Mouse (Mus musculus) midbrain, embryonic 13.5 days (tissue): ENCODE measurements around the gene Atoh8. TPM values are rescaled to one million over a fixed set of nuclear protein-coding genes. Genes with fewer than 3 reads are reported as not detected.

Experiments used
- ATAC-seq: fragments of 200-750 bp; cut with Nextera tagmentation; 2 replicates; pipeline ENCODE4 v1.8.0; 2017; ENCODE audit warnings: mild to moderate bottlenecking, moderate TSS enrichment, moderate library complexity
- H3K27ac ChIP-seq: fragments of 300-500 bp; sonication (generic); 2 replicates; pipeline ENCODE4 v1.5.1; 2015; ENCODE audit warnings: inconsistent platforms, mild to moderate bottlenecking, moderate library complexity
- H3K27me3 ChIP-seq: fragments of 300-500 bp; sonication (generic); 2 replicates; pipeline ENCODE4 v1.6.1; 2015; ENCODE audit warnings: mild to moderate bottlenecking, inconsistent platforms
- H3K36me3 ChIP-seq: fragments of 300-500 bp; sonication (generic); 2 replicates; pipeline ENCODE4 v1.6.1; 2015; ENCODE audit warnings: mild to moderate bottlenecking, inconsistent platforms
- H3K4me1 ChIP-seq: fragments of 300-500 bp; sonication (generic); replicated peaks from 2 replicates; pipeline ENCODE4 v1.6.1; 2015; ENCODE audit warnings: inconsistent platforms
- H3K4me2 ChIP-seq: fragments of 300-500 bp; sonication (generic); replicated peaks from 2 replicates; pipeline ENCODE4 v1.6.1; 2015; ENCODE audit warnings: moderate library complexity, mild to moderate bottlenecking, inconsistent platforms
- H3K4me3 ChIP-seq: fragments of 300-500 bp; sonication (generic); replicated peaks from 2 replicates; pipeline ENCODE4 v1.5.1; 2015; ENCODE audit warnings: mild to moderate bottlenecking, inconsistent platforms
- H3K9ac ChIP-seq: fragments of 300-500 bp; sonication (generic); replicated peaks from 2 replicates; pipeline ENCODE4 v1.6.1; 2015; ENCODE audit warnings: mild to moderate bottlenecking, inconsistent platforms
- H3K9me3 ChIP-seq: fragments of 300-500 bp; sonication (generic); 2 replicates; pipeline ENCODE4 v1.6.1; 2016; ENCODE audit warnings: mild to moderate bottlenecking, inconsistent platforms
- WGBS: fragments of 180-500 bp; shearing (Covaris S2); methylation state at CpG from one replicate; pipeline ENCODE4 v1.1.7; 2015; 5-methylcytosine and 5-hydroxymethylcytosine counted together
- polyA plus RNA-seq: library from polyadenylated mRNA; unstranded; fragments of >200 nt; fragmentation: Nextera tagmentation; extraction: Ambion mirVana; gene quantifications from 2 replicates; pipeline ENCODE4 v1.2.1, GENCODE M21; 2015

Atoh8 gene
- polyA plus RNA-seq: 2.2 and 3.8 TPM in 2 replicates

- Histone ChIP-seq H3K4me3 (peak within 1 kb of the TSS; percentile 57), H3K36me3 (no peaks in the 10 kb centered on the region), H3K4me2 (peak within 1 kb of the TSS; percentile 100), H3K4me1 (peaks cover 55% of the 10 kb centered on the region), H3K27me3 (peaks cover 85% of the 10 kb centered on the region), H3K9ac (peak within 1 kb of the TSS; percentile 63), H3K27ac (peak within 1 kb of the TSS; percentile 64), H3K9me3 (no peaks in the 10 kb centered on the region)
- ATAC-seq: peak; percentile 50
- under 1% methylated on average over 68 of the region's 68 CpGs for WGBS
Measured at GRCm38 (mm10) chr6:72235098-72235806, at the start of gene Atoh8. TSS of gene Atoh8 (minus strand) at chr6:72235577.

GRCm38 (mm10) chr6:72283914-72284313 lies 48.5 kb upstream of the Atoh8 start:
- no peak overlapping the region for H3K4me3 ChIP-seq
- 23% methylated on average over 4 of the region's 4 CpGs for WGBS
- no peaks in the 10 kb centered on the region for H3K27me3 ChIP-seq
- no peak overlapping the region for H3K9ac ChIP-seq
- no peak overlapping the region for H3K27ac ChIP-seq
- H3K36me3 ChIP-seq: no peaks in the 10 kb centered on the region
- no peak overlapping the region for H3K4me2 ChIP-seq
- no peaks in the 10 kb centered on the region for H3K4me1 ChIP-seq
- ATAC-seq: no peak
- H3K9me3 ChIP-seq: no peaks in the 10 kb centered on the region

- Histone ChIP-seq H3K36me3 (no peaks in the 10 kb centered on the region), H3K4me2 (no peak overlapping the region)
- no peak for ATAC-seq
Measured at GRCm38 (mm10) chr6:72280410-72280998, 45.1 kb upstream of the Atoh8 start.

GRCm38 (mm10) chr6:72279505-72279904 lies 44.1 kb upstream of the Atoh8 start:
- Histone ChIP-seq H3K4me2 (no peak overlapping the region), H3K4me3 (no peak overlapping the region), H3K27me3 (no peaks in the 10 kb centered on the region), H3K4me1 (0 out of 2 replicates have a peak, but pooled peaks cover 2% of the 10 kb centered on the region), H3K9me3 (0 out of 2 replicates have a peak, but pooled peaks cover 2% of the 10 kb centered on the region), H3K27ac (no peak overlapping the region), H3K36me3 (no peaks in the 10 kb centered on the region), H3K9ac (no peak overlapping the region)
- no peak for ATAC-seq
- WGBS: 87% methylated on average over 7 of the region's 7 CpGs

More at GRCm38 (mm10) chr6:72280410-72280998, 45.1 kb upstream of the Atoh8 start:
- Histone ChIP-seq H3K27me3 (no peaks in the 10 kb centered on the region), H3K4me1 (0 out of 2 replicates have a peak, but pooled peaks cover 2% of the 10 kb centered on the region), H3K4me3 (no peak overlapping the region), H3K9me3 (0 out of 2 replicates have a peak, but pooled peaks cover 2% of the 10 kb centered on the region), H3K27ac (no peak overlapping the region), H3K9ac (no peak overlapping the region)
- 78% methylated on average over 7 of the region's 7 CpGs for WGBS

- Histone ChIP-seq H3K27ac (no peak overlapping the region), H3K36me3 (no peaks in the 10 kb centered on the region), H3K9ac (no peak overlapping the region), H3K4me3 (no peak overlapping the region), H3K9me3 (0 out of 2 replicates have a peak, but pooled peaks cover 2% of the 10 kb centered on the region), H3K27me3 (no peaks in the 10 kb centered on the region), H3K4me2 (no peak overlapping the region), H3K4me1 (0 out of 2 replicates have a peak, but pooled peaks cover 2% of the 10 kb centered on the region)
- 83% methylated on average over 4 of the region's 4 CpGs for WGBS
- ATAC-seq: no peak
Measured at GRCm38 (mm10) chr6:72278835-72279234, 43.5 kb upstream of the Atoh8 start.

GRCm38 (mm10) chr6:72277508-72278166 lies 42.3 kb upstream of the Atoh8 start:
- WGBS: 64% methylated on average over 9 of the region's 9 CpGs
- no peaks in the 10 kb centered on the region for H3K27me3 ChIP-seq

GRCm38 (mm10) chr6:72276972-72277441 lies 41.6 kb upstream of the Atoh8 start:
- Histone ChIP-seq H3K27me3 (no peaks in the 10 kb centered on the region), H3K4me1 (0 out of 2 replicates have a peak, but pooled peaks cover 2% of the 10 kb centered on the region), H3K9ac (no peak overlapping the region), H3K36me3 (no peaks in the 10 kb centered on the region), H3K4me2 (no peak overlapping the region), H3K27ac (0 out of 2 replicates have a peak overlapping the region, but pooled peaks have one; percentile 3), H3K9me3 (0 out of 2 replicates have a peak, but pooled peaks cover 2% of the 10 kb centered on the region), H3K4me3 (no peak overlapping the region)
- WGBS: 85% methylated on average over 13 of the region's 13 CpGs
- ATAC-seq: no peak

More at GRCm38 (mm10) chr6:72277508-72278166, 42.3 kb upstream of the Atoh8 start:
- H3K4me1 ChIP-seq: 0 out of 2 replicates have a peak, but pooled peaks cover 2% of the 10 kb centered on the region
- H3K4me2 ChIP-seq: no peak overlapping the region
- no peak for ATAC-seq
- H3K9me3 ChIP-seq: 0 out of 2 replicates have a peak, but pooled peaks cover 2% of the 10 kb centered on the region
- no peaks in the 10 kb centered on the region for H3K36me3 ChIP-seq
- H3K27ac ChIP-seq: 0 out of 2 replicates have a peak overlapping the region, but pooled peaks have one; percentile 3
- no peak overlapping the region for H3K4me3 ChIP-seq
- H3K9ac ChIP-seq: no peak overlapping the region

- H3K9me3 ChIP-seq: 0 out of 2 replicates have a peak, but pooled peaks cover 2% of the 10 kb centered on the region
- no peak for ATAC-seq
- no peaks in the 10 kb centered on the region for H3K36me3 ChIP-seq
- H3K27me3 ChIP-seq: no peaks in the 10 kb centered on the region
- no peak overlapping the region for H3K9ac ChIP-seq
- no peak overlapping the region for H3K27ac ChIP-seq
- WGBS: 93% methylated on average over 6 of the region's 6 CpGs
- no peak overlapping the region for H3K4me3 ChIP-seq
- no peak overlapping the region for H3K4me2 ChIP-seq
- 0 out of 2 replicates have a peak, but pooled peaks cover 2% of the 10 kb centered on the region for H3K4me1 ChIP-seq
Measured at GRCm38 (mm10) chr6:72276141-72276540, 40.8 kb upstream of the Atoh8 start.

- H3K27ac ChIP-seq: no peak overlapping the region
- H3K9me3 ChIP-seq: 0 out of 2 replicates have a peak, but pooled peaks cover 2% of the 10 kb centered on the region
- no peak for ATAC-seq
- H3K27me3 ChIP-seq: no peaks in the 10 kb centered on the region
- H3K4me1 ChIP-seq: 0 out of 2 replicates have a peak, but pooled peaks cover 2% of the 10 kb centered on the region
- no peaks in the 10 kb centered on the region for H3K36me3 ChIP-seq
- no peak overlapping the region for H3K4me2 ChIP-seq
- WGBS: 81% methylated on average over 4 of the region's 4 CpGs
- H3K4me3 ChIP-seq: no peak overlapping the region
- H3K9ac ChIP-seq: no peak overlapping the region
Measured at GRCm38 (mm10) chr6:72275527-72275926, 40.1 kb upstream of the Atoh8 start.

- H3K4me2 ChIP-seq: no peak overlapping the region
- H3K4me1 ChIP-seq: 0 out of 2 replicates have a peak, but pooled peaks cover 2% of the 10 kb centered on the region
- H3K9me3 ChIP-seq: 0 out of 2 replicates have a peak, but pooled peaks cover 2% of the 10 kb centered on the region
- H3K4me3 ChIP-seq: no peak overlapping the region
- no peak overlapping the region for H3K9ac ChIP-seq
- no peak overlapping the region for H3K27ac ChIP-seq
- H3K27me3 ChIP-seq: no peaks in the 10 kb centered on the region
- H3K36me3 ChIP-seq: no peaks in the 10 kb centered on the region
- WGBS: 81% methylated on average over 6 of the region's 6 CpGs
- ATAC-seq: no peak
Measured at GRCm38 (mm10) chr6:72273153-72273552, 37.8 kb upstream of the Atoh8 start.

- H3K9ac ChIP-seq: no peak overlapping the region
- 0 out of 2 replicates have a peak, but pooled peaks cover 2% of the 10 kb centered on the region for H3K9me3 ChIP-seq
- H3K27me3 ChIP-seq: no peaks in the 10 kb centered on the region
- H3K4me2 ChIP-seq: no peak overlapping the region
- no peaks in the 10 kb centered on the region for H3K36me3 ChIP-seq
- H3K4me1 ChIP-seq: no peaks in the 10 kb centered on the region
- H3K4me3 ChIP-seq: no peak overlapping the region
- no peak overlapping the region for H3K27ac ChIP-seq
- WGBS: 87% methylated on average over 10 of the region's 10 CpGs
- no peak for ATAC-seq
Measured at GRCm38 (mm10) chr6:72272161-72272696, 36.9 kb upstream of the Atoh8 start.
